Mouse (Mus musculus) hematopoietic multipotent progenitor cell, adult 10-12 weeks (in vitro differentiated cells): ENCODE measurements around the gene Vmn2r23. TPM values are rescaled to one million over a fixed set of nuclear protein-coding genes. Genes with fewer than 3 reads are reported as not detected.

Source experiments
- polyA plus RNA-seq: library from polyadenylated mRNA; stranded (reverse); fragments of >175 nt; gene quantifications from 2 replicates; pipeline ENCODE4 v1.2.3, GENCODE M21; 2012; ENCODE audit warnings: low replicate concordance

Gene Vmn2r23
- polyA plus RNA-seq: 0.02 TPM in 1 of 2 replicates, not detected in the other

GRCm38 (mm10) chr6:123702370-123702769, at the start of gene Vmn2r23:
Gene Vmn2r23 (plus strand): TSS chr6:123702670.

GRCm38 (mm10) chr6:123778579-123778978, 76.1 kb downstream of the Vmn2r23 start, which contains the start of gene Vmn2r24:
Gene Vmn2r24 (plus strand): TSS chr6:123778879.

Other genes starting within 250 kb of the Vmn2r23 start
- 0.05 TPM in 1 of 2 replicates, not detected in the other for gene Vmn2r21, start 169.3 kb upstream of the Vmn2r23 start, polyA plus RNA-seq
- gene Vmn2r22, start 51.9 kb upstream of the Vmn2r23 start, polyA plus RNA-seq: not detected in 2 replicates
- gene Vmn2r24, start 76.2 kb downstream of the Vmn2r23 start, polyA plus RNA-seq: not detected in 2 replicates
- not detected in 2 replicates for gene Vmn2r25, start 150.8 kb downstream of the Vmn2r23 start, polyA plus RNA-seq